Mouse (Mus musculus) small intestine, adult 2 months (tissue): ENCODE measurements around the gene Mbtd1. TPM values are rescaled to one million over a fixed set of nuclear protein-coding genes. Genes with fewer than 3 reads are reported as not detected.
"Not testable (repeated sequence)": the region's sequence is repeated elsewhere in the genome, so short reads cannot be mapped to it uniquely, and the experiment has no call there.

Source experiments
- H3K27ac ChIP-seq: fragments of 200-500 bp; 2 replicates; pipeline ENCODE4 v1.5.1; 2012; ENCODE audit warnings: low read depth, low read length, control low read depth, inconsistent platforms; ENCODE audit not compliant: insufficient read depth
- H3K27me3 ChIP-seq: fragments of 200-500 bp; 2 replicates; pipeline ENCODE4 v1.6.1; 2012; ENCODE audit warnings: mild to moderate bottlenecking, moderate library complexity, low read length, inconsistent platforms; ENCODE audit not compliant: control insufficient read depth, insufficient read depth
- H3K36me3 ChIP-seq: fragments of 200-500 bp; 2 replicates; pipeline ENCODE4 v1.6.1; 2012; ENCODE audit warnings: mild to moderate bottlenecking, low read length, control low read depth, inconsistent platforms; ENCODE audit not compliant: control insufficient read depth, insufficient read depth
- H3K4me1 ChIP-seq: fragments of 200-500 bp; 2 replicates; pipeline ENCODE4 v1.6.1; 2012; ENCODE audit warnings: low read length, inconsistent platforms, mixed read lengths; ENCODE audit not compliant: control insufficient read depth, insufficient read depth, insufficient read length
- H3K4me3 ChIP-seq: fragments of 200-500 bp; 2 replicates; pipeline ENCODE4 v1.5.1; 2012; ENCODE audit warnings: low read depth, mild to moderate bottlenecking, control low read depth, inconsistent platforms, low read length, moderate library complexity
- CTCF ChIP-seq: fragments of 200-500 bp; IDR thresholded peaks from 2 replicates; pipeline ENCODE4 v1.5.1; 2012; ENCODE audit warnings: low read depth, mild to moderate bottlenecking, control low read depth, inconsistent platforms, low read length, moderate library complexity, mixed read lengths; ENCODE audit not compliant: insufficient replicate concordance, insufficient read length; ENCODE audit errors: extremely low read depth
- POLR2A ChIP-seq: fragments of 200-500 bp; IDR thresholded peaks from 2 replicates; pipeline ENCODE4 v1.6.1; 2012; ENCODE audit warnings: low read depth, mild to moderate bottlenecking, control low read depth, inconsistent platforms, low read length, moderate library complexity
- WGBS: fragments of 180-500 bp; shearing (Covaris S2); methylation state at CpG from one replicate; pipeline ENCODE4 v1.1.7; 2018; 5-methylcytosine and 5-hydroxymethylcytosine counted together
- polyA plus RNA-seq: library from polyadenylated mRNA; depleted of rRNA; stranded (reverse); fragments of >200 nt; gene quantifications from 2 replicates; pipeline ENCODE4 v1.2.3, GENCODE M21; 2012

Gene Mbtd1
- polyA plus RNA-seq, 1 experiment, result 0.91 TPM

GRCm38 (mm10) chr11:93906834-93907233, 21.2 kb downstream of the Mbtd1 start:
- no peaks in the 10 kb centered on the region for H3K27me3 ChIP-seq
- no peak overlapping the region for H3K4me3 ChIP-seq
- TF ChIP-seq POLR2A, result no peak
- no peak for TF ChIP-seq CTCF
- H3K36me3 ChIP-seq, result peaks cover 28% of the 10 kb centered on the region
- 78% methylated on average over 4 of the region's 4 CpGs for WGBS
- H3K27ac ChIP-seq, result no peak overlapping the region
- 0 out of 2 replicates have a peak, but pooled peaks cover 1% of the 10 kb centered on the region for H3K4me1 ChIP-seq

GRCm38 (mm10) chr11:93907839-93908238, 22.2 kb downstream of the Mbtd1 start:
- H3K27me3 ChIP-seq, result no peaks in the 10 kb centered on the region
- TF ChIP-seq POLR2A (no peak), CTCF (no peak)
- no peak overlapping the region for H3K4me3 ChIP-seq
- H3K36me3 ChIP-seq, result peaks cover 29% of the 10 kb centered on the region
- 76% methylated on average over 3 of the region's 3 CpGs for WGBS
- H3K27ac ChIP-seq, result no peak overlapping the region
- H3K4me1 ChIP-seq, result 0 out of 2 replicates have a peak, but pooled peaks cover 1% of the 10 kb centered on the region

GRCm38 (mm10) chr11:93908829-93909228, 23.2 kb downstream of the Mbtd1 start:
- TF ChIP-seq POLR2A (no peak), CTCF (no peak)
- 0 out of 2 replicates have a peak, but pooled peaks cover 1% of the 10 kb centered on the region for H3K4me1 ChIP-seq
- H3K4me3 ChIP-seq, result no peak overlapping the region
- H3K27me3 ChIP-seq, result no peaks in the 10 kb centered on the region
- H3K36me3 ChIP-seq, result peaks cover 32% of the 10 kb centered on the region
- H3K27ac ChIP-seq, result no peak overlapping the region
- WGBS, result 66% methylated on average over 9 of the region's 9 CpGs

- H3K36me3 ChIP-seq, result peaks cover 36% of the 10 kb centered on the region
- WGBS, result 92% methylated on average over 3 of the region's 3 CpGs
These were observed 26.0 kb downstream of the Mbtd1 start for GRCm38 (mm10) chr11:93911603-93912002.

GRCm38 (mm10) chr11:93915019-93915418, 29.4 kb downstream of the Mbtd1 start:
- 96% methylated on average over 2 of the region's 2 CpGs for WGBS
- not testable (repeated sequence) for H3K27ac ChIP-seq, H3K4me3 ChIP-seq, H3K27me3 ChIP-seq, H3K4me1 ChIP-seq
- peaks cover 39% of the 10 kb centered on the region for H3K36me3 ChIP-seq

More at GRCm38 (mm10) chr11:93911603-93912002, 26.0 kb downstream of the Mbtd1 start:
- Histone ChIP-seq H3K4me3 (no peak overlapping the region), H3K27ac (no peak overlapping the region), H3K4me1 (0 out of 2 replicates have a peak, but pooled peaks cover 1% of the 10 kb centered on the region), H3K27me3 (no peaks in the 10 kb centered on the region)
- no peak for TF ChIP-seq POLR2A

- Histone ChIP-seq H3K27ac (no peak overlapping the region), H3K4me1 (no peaks in the 10 kb centered on the region), H3K4me3 (no peak overlapping the region), H3K27me3 (no peaks in the 10 kb centered on the region), H3K36me3 (peaks cover 44% of the 10 kb centered on the region)
- TF ChIP-seq POLR2A, result no peak
- no peak for TF ChIP-seq CTCF
These were observed 43.5 kb downstream of the Mbtd1 start for GRCm38 (mm10) chr11:93929106-93929505.

GRCm38 (mm10) chr11:93940906-93941305, 55.3 kb downstream of the Mbtd1 start:
- no peak overlapping the region for H3K27ac ChIP-seq
- H3K4me1 ChIP-seq, result no peaks in the 10 kb centered on the region; the same call in 1 of the 2 replicates
- no peaks in the 10 kb centered on the region for H3K27me3 ChIP-seq
- peaks cover 8% of the 10 kb centered on the region for H3K36me3 ChIP-seq
- H3K4me3 ChIP-seq, result no peak overlapping the region
- TF ChIP-seq POLR2A (no peak), CTCF (no peak)
- 18% methylated on average over 2 of the region's 2 CpGs for WGBS

GRCm38 (mm10) chr11:93944986-93945385, 59.3 kb downstream of the Mbtd1 start:
- H3K4me3 ChIP-seq, result no peak overlapping the region
- H3K4me1 ChIP-seq, result no peaks in the 10 kb centered on the region; the same call in 1 of the 2 replicates
- WGBS, result 81% methylated on average over 3 of the region's 3 CpGs
- TF ChIP-seq CTCF (no peak), POLR2A (no peak)
- H3K36me3 ChIP-seq, result peaks cover 8% of the 10 kb centered on the region
- no peak overlapping the region for H3K27ac ChIP-seq
- H3K27me3 ChIP-seq, result no peaks in the 10 kb centered on the region
